Mouse (Mus musculus): ENCODE results near the gene Psmc6. TPM values are rescaled to one million over a fixed set of nuclear protein-coding genes. Genes with fewer than 3 reads are reported as not detected.

Psmc6 gene
- polyA plus RNA-seq, 1 experiment, result 34.2 TPM

- no peak for TF ChIP-seq POLR2A (IDR thresholded peaks at IDR 0.05; ENCODE audit: borderline replicate concordance, extremely low read depth, low read depth, low read length)
- TF ChIP-seq CTCF (IDR thresholded peaks at IDR 0.05; ENCODE audit: insufficient read depth, low read length), result no peak
- DNase-seq, result no peak
Measured at GRCm38 (mm10) chr14:45385596-45385995, 56.0 kb downstream of the Psmc6 start.

DNA sequence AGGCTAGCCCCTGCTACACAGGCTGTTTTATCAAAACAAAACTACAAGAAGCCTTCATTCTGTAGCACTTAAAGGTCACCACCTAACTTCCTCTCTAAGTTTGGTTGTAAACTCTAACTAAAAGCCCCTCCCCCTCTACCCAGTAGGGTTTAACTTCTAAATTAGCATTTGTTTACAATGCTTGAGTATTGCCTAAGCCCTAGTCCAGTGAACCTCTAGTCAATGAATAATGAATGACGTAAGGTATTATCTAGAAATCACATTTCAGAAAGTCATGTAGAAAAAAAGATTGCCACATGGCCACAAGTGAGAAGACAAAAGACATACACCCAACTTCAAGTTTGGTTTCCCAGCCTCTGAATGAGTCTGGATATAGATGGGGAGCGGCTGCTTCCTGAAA lies 57.9 kb downstream of the Psmc6 start:
- DNase-seq, result no peak
- 20% methylated on average over 2 of the region's 2 CpGs for WGBS
- H3K4me1 ChIP-seq (ENCODE audit: control insufficient read depth, insufficient read depth, low read length), result peaks cover 5% of the 10 kb centered on the region
- no peak overlapping the region for H3K4me3 ChIP-seq (replicated peaks; ENCODE audit: extremely low read depth, low read depth, low read length)
- TF ChIP-seq POLR2A (IDR thresholded peaks at IDR 0.05; ENCODE audit: borderline replicate concordance, extremely low read depth, low read depth, low read length) (no peak), CTCF (IDR thresholded peaks at IDR 0.05; ENCODE audit: insufficient read depth, low read length) (no peak)

More at GRCm38 (mm10) chr14:45385596-45385995, 56.0 kb downstream of the Psmc6 start:
- 94% methylated on average over 2 of the region's 2 CpGs for WGBS
- Histone ChIP-seq H3K4me1 (ENCODE audit: control insufficient read depth, insufficient read depth, low read length) (peaks cover 5% of the 10 kb centered on the region), H3K4me3 (replicated peaks; ENCODE audit: extremely low read depth, low read depth, low read length) (no peak overlapping the region)

GRCm38 (mm10) chr14:45388345-45389181 lies 59.0 kb downstream of the Psmc6 start:
- H3K4me3 ChIP-seq (replicated peaks; ENCODE audit: extremely low read depth, low read depth, low read length), result peak overlapping the region; percentile 86
- peaks cover 5% of the 10 kb centered on the region for H3K4me1 ChIP-seq (ENCODE audit: control insufficient read depth, insufficient read depth, low read length)
- TF ChIP-seq POLR2A (IDR thresholded peaks at IDR 0.05; ENCODE audit: borderline replicate concordance, extremely low read depth, low read depth, low read length), result peak; percentile 61; the same call in 1 of the 2 replicates
- no peak for TF ChIP-seq CTCF (IDR thresholded peaks at IDR 0.05; ENCODE audit: insufficient read depth, low read length)
- under 1% methylated on average over 65 of the region's 71 CpGs for whole genome bisulfite sequencing
- peak; percentile 84 for DNase-seq

GRCm38 (mm10) chr14:45389194-45389593 lies 59.6 kb downstream of the Psmc6 start:
- WGBS, result 3% methylated on average over 3 of the region's 3 CpGs
- Histone ChIP-seq H3K4me3 (replicated peaks; ENCODE audit: extremely low read depth, low read depth, low read length) (peak overlapping the region; percentile 86), H3K4me1 (ENCODE audit: control insufficient read depth, insufficient read depth, low read length) (peaks cover 5% of the 10 kb centered on the region)
- TF ChIP-seq POLR2A (IDR thresholded peaks at IDR 0.05; ENCODE audit: borderline replicate concordance, extremely low read depth, low read depth, low read length), result no peak
- TF ChIP-seq CTCF (IDR thresholded peaks at IDR 0.05; ENCODE audit: insufficient read depth, low read length), result no peak
- DNase-seq, result no peak

Other genes with a start within 250 kb of the Psmc6 start
- 3.8 and 6.7 TPM in 2 replicates for gene Gpr137c, start 110.1 kb upstream of the Psmc6 start, polyA plus RNA-seq (2012; rRNA removed)
- 6.4 and 7.4 TPM in 2 replicates for gene Txndc16, start 109.5 kb upstream of the Psmc6 start, polyA plus RNA-seq (2012; rRNA removed)
- 7.1 and 11.0 TPM in 2 replicates for gene Ero1l, start 11.0 kb upstream of the Psmc6 start, polyA plus RNA-seq (2012; rRNA removed)
- 6.4 and 26.5 TPM in 2 replicates for gene Styx, start 21.3 kb downstream of the Psmc6 start, polyA plus RNA-seq (2012; rRNA removed)
- gene Gnpnat1, start 75.1 kb downstream of the Psmc6 start, polyA plus RNA-seq (2012; rRNA removed), result 3.2 and 3.7 TPM in 2 replicates
- gene Fermt2, start 200.3 kb downstream of the Psmc6 start, polyA plus RNA-seq (2012; rRNA removed), result 86.3 and 127 TPM in 2 replicates

All from lung, adult 2 months (tissue).